Mouse (Mus musculus): ENCODE results near the gene Fam19a2. TPM values are rescaled to one million over a fixed set of nuclear protein-coding genes. Genes with fewer than 3 reads are reported as not detected.

The Fam19a2 gene
- polyA plus RNA-seq, 1 experiment from 2014 or later = 46.9 TPM

Other genes with a start within 250 kb of the Fam19a2 start
- gene Mon2, start 187.5 kb upstream of the Fam19a2 start, polyA plus RNA-seq (2014; fragmentation: Nextera tagmentation; extraction: Ambion mirVana) = 42.5 and 43.3 TPM in 2 replicates
- gene Usp15, start 67.0 kb upstream of the Fam19a2 start, polyA plus RNA-seq (2014; fragmentation: Nextera tagmentation; extraction: Ambion mirVana) = 93.2 and 99.7 TPM in 2 replicates